ENCODE assay signal across 8 mouse cellular contexts in genomic region chr4:102588668-102589455, GRCm38 (mm10).
DNase-seq lines count a peak whose midpoint lies in the region; ATAC-seq and TF ChIP-seq lines count a peak whose summit lies in the region.

No protein-coding gene starts in this region.

- H3K4me1 ChIP-seq in hindbrain, postnatal 0 days (ENCODE audit: insufficient read depth, low read length): peaks cover 17% of the 10 kb centered on the region
- peaks cover 12% of the 10 kb centered on the region for H3K4me1 ChIP-seq in stomach, embryonic 16.5 days (ENCODE audit: control insufficient read depth, insufficient read depth, low read length)

- WGBS in hindbrain, postnatal 0 days: 11% methylated on average over 12 of the region's 12 CpGs
- WGBS in stomach, embryonic 16.5 days: 41% methylated on average over 12 of the region's 12 CpGs

- TF ChIP-seq CTCF in hindbrain, postnatal 0 days (IDR thresholded peaks at IDR 0.05; ENCODE audit: low read depth): no peak

- H3K27ac ChIP-seq in hindbrain, postnatal 0 days: peak overlapping the region; percentile 86
- H3K27ac ChIP-seq in stomach, embryonic 16.5 days (ENCODE audit: low read length): no peak overlapping the region

- peak; percentile 53 for DNase-seq in 3T3-L1 (ENCODE audit: low read depth, low spot score)
- DNase-seq in cerebellum, adult 11-12 months: peak; percentile 42
- peak; percentile 62 to 81 for DNase-seq in frontal cortex, postnatal 36 days (ENCODE audit: low spot score in 2 of 2)
- peak; percentile 74 for DNase-seq in hindbrain, postnatal 0 days (ENCODE audit: low spot score)
- peak; percentile 42 to 63 for DNase-seq in left cerebral cortex, adult 8-10 months (ENCODE audit: low spot score in 2 of 2)
- no peak for DNase-seq in gastrocnemius, postnatal 14 days

- peak overlapping the region; percentile 43 for H3K4me3 ChIP-seq in hindbrain, postnatal 0 days (ENCODE audit: low read length)
- H3K4me3 ChIP-seq in stomach, embryonic 16.5 days (replicated peaks; ENCODE audit: low read length): peak overlapping the region; percentile 30

- H3K9ac ChIP-seq in hindbrain, postnatal 0 days (replicated peaks; ENCODE audit: low read length): peak overlapping the region; percentile 61
- H3K9ac ChIP-seq in stomach, embryonic 16.5 days (ENCODE audit: low read length): peak overlapping the region; percentile 19; the same call in 1 of the 2 replicates

- peak overlapping the region; percentile 69 for H3K4me2 ChIP-seq in hindbrain, postnatal 0 days (ENCODE audit: low read depth, low read length)
- peak overlapping the region; percentile 46 for H3K4me2 ChIP-seq in stomach, embryonic 16.5 days (ENCODE audit: low read depth, low read length)

- H3K27me3 ChIP-seq in hindbrain, postnatal 0 days (ENCODE audit: insufficient read depth, low read length): no peaks in the 10 kb centered on the region
- no peaks in the 10 kb centered on the region for H3K27me3 ChIP-seq in stomach, embryonic 16.5 days (ENCODE audit: control insufficient read depth, insufficient read depth, low read length)

- H3K36me3 ChIP-seq in hindbrain, postnatal 0 days (ENCODE audit: insufficient read depth, low read length): no peaks in the 10 kb centered on the region
- no peaks in the 10 kb centered on the region for H3K36me3 ChIP-seq in stomach, embryonic 16.5 days (ENCODE audit: control insufficient read depth, insufficient read depth, low read length)

- H3K9me3 ChIP-seq in hindbrain, postnatal 0 days (ENCODE audit: low read length): no peaks in the 10 kb centered on the region
- no peaks in the 10 kb centered on the region for H3K9me3 ChIP-seq in stomach, embryonic 16.5 days (replicated peaks; ENCODE audit: control insufficient read depth, low read length)

- intact Hi-C loops in gastrocnemius, postnatal 14 days (cut with DNase I; ENCODE audit: low total_unique reads): no loop called here

- peak; percentile 65 for ATAC-seq in hindbrain, postnatal 0 days
- peak; percentile 57 for ATAC-seq in megakaryocyte, adult 5-6 weeks (ENCODE audit: poor library complexity, severe bottlenecking)
- ATAC-seq in stomach, embryonic 16.5 days (ENCODE audit: insufficient read depth, low FRiP score): no peak
